Mouse (Mus musculus): ENCODE measurements around the gene Ccdc59.

The Ccdc59 gene

GRCm38 (mm10) chr10:105840928-105841888 lies at the start of gene Ccdc59, which contains the start of gene Mettl25:
Gene Ccdc59 (plus strand): TSS chr10:105841067.
Gene Mettl25 (minus strand): TSS chr10:105841380.
- DNase-seq (ENCODE audit: low spot score in 2 of 2): peak; percentile 96 to 97

DNA sequence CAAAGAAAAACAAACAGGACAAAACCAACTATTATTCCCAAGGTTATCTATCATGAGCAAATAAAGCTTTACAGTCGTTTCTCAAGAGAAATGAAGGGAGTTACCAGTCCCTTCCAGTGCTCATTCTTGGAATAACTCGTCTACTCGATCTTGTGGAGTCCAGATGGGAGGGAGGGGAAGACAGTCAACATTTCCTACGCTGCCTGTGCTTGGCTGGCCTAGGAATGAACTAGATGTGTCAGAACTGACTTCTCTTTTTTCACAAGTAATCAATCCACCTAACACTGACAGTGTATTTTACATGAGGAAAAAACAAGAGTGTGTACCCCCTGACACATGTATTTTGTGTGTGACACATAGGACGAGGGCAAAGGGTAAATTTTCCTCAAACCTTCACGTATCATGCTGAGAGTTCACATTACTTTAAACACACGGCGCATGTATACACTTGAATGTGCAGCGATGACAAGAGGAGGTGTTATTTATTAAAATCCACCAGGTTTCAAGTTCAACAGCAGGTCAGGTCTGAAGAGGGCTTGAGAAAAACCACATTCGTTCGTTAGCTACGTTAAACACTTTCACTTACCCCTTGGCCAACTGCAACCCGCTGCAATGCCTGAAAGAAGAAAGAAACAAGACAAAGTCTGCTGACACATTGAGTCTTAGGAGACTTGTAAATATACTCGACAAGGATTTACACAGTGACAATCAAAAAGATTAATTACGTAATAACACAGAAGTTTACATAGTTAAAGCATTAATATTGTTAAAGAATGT lies 46.9 kb upstream of the Ccdc59 start:
- DNase-seq (ENCODE audit: low spot score in 2 of 2): no peak

DNA sequence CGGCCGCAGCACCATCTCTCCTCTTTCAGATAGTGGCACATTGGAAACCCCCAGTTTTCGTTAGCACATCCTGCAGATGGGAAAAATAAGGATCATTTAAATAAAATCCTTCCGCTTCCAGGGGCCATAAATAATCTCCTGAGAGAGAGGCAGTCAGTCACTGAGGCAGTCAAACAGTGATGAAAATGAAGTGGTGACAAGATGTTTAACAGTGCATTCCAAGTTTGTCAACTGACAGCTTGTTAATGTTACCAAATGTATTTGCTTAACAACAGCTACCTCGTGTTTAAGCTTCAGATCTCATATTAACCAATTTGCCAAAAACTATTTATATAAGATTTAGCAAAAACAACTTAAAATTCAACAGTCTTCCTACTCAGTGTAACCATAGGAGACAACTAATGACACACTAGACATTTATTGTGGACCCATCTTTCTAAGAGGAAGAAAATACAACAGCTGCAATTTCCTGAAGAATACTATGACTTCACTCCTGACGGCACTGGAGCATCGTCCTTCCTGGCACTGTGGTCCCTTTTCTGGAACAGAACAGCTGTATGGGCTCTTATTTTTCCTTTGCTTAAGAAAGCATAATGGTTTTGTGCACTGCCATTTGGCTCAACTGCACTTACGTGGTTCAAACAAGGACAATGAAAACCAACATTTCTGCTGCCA lies 43.5 kb upstream of the Ccdc59 start:
- no peak for DNase-seq (ENCODE audit: low spot score in 2 of 2)

DNA sequence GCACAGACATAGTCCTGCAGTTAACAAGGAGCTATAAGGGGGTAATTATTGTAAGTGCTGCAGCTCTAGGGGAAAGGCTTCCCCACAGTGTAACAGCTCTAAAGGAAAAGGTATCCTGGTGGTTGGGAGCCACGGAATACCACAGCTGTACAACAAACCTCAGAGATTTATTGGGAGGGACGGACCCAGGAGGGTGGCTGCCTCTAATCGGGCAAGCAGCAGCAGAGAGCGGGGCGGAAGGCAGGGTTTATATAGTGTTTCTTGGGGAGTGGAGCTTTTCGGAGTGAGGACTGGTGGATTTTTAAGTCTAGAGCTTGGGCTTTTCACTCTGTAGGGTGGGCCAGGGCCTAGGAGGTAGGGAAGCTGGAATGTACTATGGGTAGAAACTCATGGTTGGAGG lies 39.7 kb upstream of the Ccdc59 start:
- no peak for DNase-seq (ENCODE audit: low spot score in 2 of 2)

DNA sequence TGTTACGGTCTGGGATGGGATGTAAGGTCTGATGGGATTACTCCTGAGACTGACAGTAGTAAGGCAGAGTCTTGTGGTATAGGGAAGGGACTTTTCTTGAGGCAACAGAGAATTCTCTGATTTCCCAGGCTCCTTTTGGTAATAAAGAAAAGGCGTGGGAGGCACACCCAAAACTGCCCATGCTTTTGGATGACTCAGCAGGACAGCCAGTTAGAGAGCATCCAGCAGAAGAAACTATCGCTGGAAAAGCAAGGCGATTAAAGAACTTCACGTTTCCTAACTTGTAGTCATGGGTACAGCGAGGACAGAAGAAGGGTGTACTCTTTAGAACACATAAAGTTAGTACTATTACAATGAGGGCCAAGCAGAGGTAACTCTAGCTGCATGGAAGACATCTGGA lies 38.7 kb upstream of the Ccdc59 start:
- no peak for DNase-seq (ENCODE audit: low spot score in 2 of 2)

GRCm38 (mm10) chr10:105803461-105803860 lies 37.4 kb upstream of the Ccdc59 start:
- no peak for DNase-seq (ENCODE audit: low spot score in 2 of 2)

DNA sequence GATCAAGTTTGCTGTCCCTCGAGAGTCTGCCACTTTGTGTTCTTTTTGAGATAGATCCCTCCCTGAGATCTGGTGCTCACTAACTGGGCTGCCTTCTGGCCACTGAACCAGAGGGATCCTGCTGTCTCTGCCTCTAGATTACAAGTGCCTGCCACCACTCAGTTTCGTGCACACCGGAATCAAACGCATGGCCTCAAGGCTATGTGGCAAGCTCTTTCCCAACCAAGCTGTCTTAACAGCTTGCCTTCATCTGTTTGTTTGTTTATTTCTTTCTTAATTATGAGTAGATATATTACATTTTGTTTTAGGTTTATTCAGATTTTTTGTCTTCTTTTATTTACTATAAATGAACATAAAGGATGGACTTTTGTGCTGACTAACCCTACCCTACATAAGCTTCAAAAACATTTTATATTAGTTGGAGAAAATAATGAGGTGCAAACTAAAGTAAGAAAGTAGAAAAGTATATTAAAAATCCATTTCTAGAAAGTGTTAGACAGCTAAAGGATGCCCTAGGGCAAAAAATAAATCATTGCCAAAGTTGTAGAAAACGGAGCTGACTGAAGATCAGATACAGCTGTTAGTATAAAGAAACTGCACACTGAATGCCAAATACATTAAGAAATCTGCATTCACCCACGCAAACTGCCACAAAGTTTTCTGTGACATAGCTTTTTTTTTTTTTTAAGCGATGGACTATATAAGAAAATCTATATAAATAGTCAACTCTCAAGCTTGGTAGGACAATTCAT lies 34.4 kb upstream of the Ccdc59 start:
- no peak for DNase-seq (ENCODE audit: low spot score in 2 of 2)

GRCm38 (mm10) chr10:105834627-105835228 lies 6.1 kb upstream of the Ccdc59 start:
- DNase-seq (ENCODE audit: low spot score in 2 of 2): no peak

GRCm38 (mm10) chr10:105842574-105842973 lies 1.7 kb downstream of the Ccdc59 start:
- no peak for DNase-seq (ENCODE audit: low spot score in 2 of 2)

GRCm38 (mm10) chr10:105850286-105850685 lies 9.4 kb downstream of the Ccdc59 start:
- no peak for DNase-seq (ENCODE audit: low spot score in 2 of 2)

GRCm38 (mm10) chr10:105851136-105851535 lies 10.3 kb downstream of the Ccdc59 start:
- no peak for DNase-seq (ENCODE audit: low spot score in 2 of 2)

GRCm38 (mm10) chr10:105867312-105867711 lies 26.4 kb downstream of the Ccdc59 start:
- no peak for DNase-seq (ENCODE audit: low spot score in 2 of 2)
